Mouse (Mus musculus) urinary bladder, adult 2 months (tissue): ENCODE measurements around the gene Fsd2. TPM values are rescaled to one million over a fixed set of nuclear protein-coding genes. Genes with fewer than 3 reads are reported as not detected.

Experiments
- DNase-seq: peaks from one replicate; pipeline ENCODE4 v3.0.0; 2022; ENCODE audit warnings: low spot score
- polyA plus RNA-seq: library from polyadenylated mRNA; depleted of rRNA; stranded (reverse); fragments of >200 nt; gene quantifications from 2 replicates; pipeline ENCODE4 v1.2.3, GENCODE M21; 2012

The Fsd2 gene
- polyA plus RNA-seq, 1 experiment: 0.33 TPM

DNA sequence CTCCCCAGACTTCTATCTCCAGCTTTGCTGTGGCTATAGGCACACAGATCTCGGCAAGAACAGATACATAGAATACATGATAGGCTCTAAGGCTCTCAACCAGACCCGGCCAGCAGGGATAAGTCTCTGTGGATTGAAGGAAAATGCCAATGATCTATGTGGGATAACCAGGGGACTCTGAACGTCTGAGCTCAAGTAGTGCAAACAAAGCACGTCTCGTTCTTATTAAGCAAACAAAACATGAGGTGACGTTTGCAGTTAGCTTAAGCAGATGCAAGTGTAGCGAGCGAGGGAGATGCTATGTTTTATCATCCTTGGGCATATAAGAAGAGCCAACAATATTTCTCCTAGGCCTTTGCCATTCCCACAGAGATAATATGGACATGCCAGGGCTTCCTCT is 23.8 kb downstream of the Fsd2 start:
- DNase-seq: no peak

DNA sequence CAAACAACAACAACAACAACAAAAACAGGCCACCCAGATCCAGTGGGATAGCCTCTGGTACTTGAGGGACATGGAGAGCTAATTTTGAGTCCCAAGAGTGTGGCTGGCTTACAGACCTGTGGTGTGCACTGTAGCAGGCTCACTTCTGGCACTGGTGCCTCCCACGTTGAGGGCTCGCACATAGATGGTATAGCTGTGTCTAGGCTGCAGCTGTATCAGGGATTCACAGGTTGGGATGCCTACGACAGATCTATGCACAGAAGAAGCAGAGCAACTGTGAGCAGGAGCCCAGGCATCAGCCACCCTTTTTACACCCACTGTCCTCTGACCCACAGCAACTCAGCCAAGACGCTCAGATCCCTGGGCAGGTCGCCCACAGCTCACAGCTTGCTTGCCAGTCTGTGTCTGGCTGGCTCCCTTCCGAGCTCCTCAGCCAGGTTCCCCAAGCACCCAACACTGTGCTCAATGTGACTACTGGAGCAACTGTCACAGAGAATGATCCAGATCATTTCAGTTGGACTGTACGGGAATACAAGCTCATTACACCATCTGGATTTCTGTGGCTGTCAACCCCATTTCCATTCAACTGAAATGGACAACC is 24.7 kb downstream of the Fsd2 start:
- no peak for DNase-seq

DNA sequence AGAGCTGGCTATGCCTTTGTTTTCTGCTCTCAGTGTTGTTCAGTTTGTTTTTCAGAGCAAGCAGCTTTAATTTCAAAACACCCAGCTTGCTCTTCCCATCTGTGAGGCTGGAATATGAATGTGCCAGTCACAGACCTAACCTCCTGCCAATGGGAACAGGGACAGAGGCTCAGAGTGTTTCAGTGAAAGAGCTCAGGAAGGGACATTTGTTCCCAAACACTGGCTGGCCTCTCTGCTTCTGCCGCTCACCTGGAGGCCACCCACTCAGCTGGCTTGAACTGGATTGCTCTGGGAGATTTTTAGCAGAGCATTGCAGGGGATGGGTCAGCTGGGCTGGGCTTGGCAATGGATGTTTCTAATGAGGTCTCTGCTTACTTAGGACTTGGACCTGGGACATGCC is 25.7 kb downstream of the Fsd2 start:
- no peak for DNase-seq

DNA sequence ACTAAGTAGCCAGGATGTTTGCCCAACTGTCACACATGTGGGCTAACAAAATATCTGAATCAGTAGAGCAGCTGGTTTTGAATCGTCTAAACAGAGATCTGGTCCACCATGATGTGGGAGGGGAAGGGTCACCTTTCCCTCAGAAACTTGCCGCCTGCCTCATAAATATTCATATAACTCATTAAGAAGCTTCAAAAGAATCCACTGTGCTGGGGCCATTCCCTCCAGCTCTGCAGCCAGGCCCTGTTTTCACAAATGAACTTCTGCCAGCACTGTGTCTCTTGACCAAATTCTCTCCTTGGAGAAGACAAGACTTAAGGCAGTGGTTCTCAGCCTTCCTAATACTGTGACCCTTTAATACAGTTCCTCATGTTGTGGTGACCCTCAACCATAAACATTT is 27.2 kb downstream of the Fsd2 start:
- DNase-seq: no peak

DNA sequence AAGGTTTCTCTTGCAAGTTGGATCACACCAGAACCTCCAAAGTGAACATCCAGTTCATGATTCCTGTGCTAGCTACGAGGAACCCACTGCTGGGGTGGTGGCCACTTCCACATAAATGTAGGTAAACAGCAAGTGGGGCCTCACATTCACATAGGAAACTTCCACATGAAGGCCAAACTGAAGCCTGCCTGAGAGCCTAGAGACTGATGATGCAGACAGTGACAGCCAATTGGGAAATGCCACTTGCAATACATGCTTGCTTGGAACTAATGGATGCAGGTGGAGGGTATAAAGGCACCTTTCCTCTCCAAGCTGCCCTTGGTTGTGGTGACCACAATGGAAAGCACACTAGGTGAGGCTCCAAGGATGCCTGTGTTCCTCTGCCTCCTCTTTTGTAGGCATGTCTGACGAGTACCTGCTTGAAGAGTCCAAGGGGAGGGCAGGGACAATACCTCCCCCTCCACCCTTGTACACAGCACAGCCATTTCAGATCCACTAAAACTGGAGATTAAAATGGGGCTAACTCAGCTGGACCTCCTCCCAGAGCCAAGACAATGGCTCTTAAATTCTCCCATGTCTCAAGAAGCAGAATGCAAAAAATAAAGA is 28.6 kb downstream of the Fsd2 start:
- no peak for DNase-seq

DNA sequence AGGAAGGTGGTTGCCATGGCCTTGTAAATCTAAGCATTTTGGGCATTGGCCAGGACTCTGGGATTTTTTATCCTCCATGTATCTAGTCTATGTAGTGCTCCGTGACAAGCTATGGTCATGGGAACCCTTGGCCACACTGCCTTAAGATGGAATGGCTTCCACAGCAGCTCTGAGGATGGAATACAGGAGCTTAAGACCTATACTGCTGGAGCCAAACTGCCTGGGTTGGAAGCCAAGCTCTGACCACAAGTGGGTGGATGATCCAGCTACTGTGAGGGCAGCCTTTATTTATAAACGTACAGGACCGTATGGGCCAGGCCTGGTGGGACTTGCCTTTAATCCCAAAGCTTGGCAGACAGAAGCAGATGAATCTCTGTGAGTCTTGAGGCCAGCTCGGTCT is 30.3 kb downstream of the Fsd2 start:
- no peak for DNase-seq

DNA sequence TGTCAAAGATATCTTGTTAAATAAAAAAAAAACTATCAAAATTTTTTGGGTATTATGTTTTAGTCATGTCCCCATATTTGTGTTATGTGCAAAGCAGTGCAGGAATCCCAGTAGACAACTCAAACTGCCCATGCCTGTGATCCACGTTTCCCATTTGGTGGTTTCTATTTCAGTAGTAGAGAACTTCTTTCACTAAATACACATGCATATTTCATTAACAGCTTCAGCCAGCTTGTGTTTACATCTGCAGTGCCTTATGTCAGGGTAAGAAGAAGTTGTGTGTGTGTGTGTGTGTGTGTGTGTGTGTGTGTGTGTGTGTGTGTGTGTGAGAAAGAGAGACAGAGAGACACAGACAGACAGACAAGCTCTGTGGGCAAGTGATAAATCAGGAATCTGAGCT is 35.3 kb downstream of the Fsd2 start:
- no peak for DNase-seq

DNA sequence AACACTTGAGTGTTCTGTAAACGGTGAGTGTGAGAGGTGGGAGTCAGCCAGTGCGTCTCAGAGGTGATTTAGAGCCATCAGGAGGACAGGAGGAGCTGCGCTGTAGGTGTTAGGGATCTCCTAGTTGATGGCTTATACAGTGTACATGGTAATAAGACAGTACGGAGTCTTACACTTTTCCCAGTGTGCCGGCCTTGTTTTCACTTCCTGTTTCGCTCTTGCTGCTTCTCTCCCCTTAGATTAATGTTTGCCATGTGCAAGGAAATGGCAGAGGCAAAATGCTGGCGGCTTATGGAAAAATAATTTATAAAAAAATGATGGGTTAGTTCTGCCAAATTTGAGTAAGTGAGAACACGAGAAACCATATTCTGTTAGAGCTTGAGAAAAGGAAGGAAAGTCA is 37.8 kb downstream of the Fsd2 start:
- no peak for DNase-seq

DNA sequence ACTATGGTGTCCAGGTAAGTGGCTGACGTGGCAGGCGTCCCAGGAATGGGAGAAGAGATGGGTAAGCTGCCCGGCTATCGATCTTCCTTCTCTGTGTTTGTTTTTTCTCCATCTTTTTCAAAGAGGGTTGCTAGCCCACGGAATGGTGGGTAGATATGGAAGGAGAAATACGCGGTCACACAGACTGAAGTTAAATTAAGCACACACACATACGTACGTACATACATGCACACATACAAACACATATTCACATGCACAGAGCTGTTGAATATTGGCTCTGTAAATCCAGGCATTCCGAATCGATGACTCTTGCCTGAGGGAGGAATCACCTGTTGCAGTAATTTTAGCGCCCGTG is 43.1 kb downstream of the Fsd2 start:
- no peak for DNase-seq

DNA sequence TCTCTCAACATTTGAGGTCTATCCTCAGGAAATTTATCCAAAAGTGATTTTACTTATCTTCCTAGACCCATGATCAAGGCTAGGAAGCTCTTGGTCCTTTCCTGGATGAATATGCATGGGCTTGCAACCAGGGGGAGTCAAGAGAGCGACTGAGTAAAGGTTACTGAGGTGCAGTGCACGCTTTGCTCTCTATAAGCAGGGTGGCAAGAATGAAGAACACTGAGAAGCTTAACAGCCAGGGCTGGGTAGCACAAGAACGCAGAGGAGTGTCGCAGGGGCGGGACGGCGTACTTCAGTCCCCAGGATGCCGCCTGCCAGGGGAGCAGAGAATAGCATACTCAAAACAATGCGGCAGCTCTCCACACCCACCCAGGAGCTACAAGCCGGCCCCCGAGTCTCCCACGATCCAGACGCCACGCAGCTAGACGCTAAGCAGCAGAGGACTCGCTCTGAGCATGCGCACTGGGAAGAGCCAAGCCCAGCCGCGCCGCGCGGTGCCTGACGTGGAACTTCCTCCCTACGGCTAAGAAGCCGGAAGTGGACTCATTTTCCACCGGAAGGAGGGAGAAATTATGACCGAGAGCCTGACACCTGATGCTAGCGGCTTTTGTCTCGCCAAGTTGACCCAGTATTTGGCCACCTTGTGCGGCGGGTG is 43.6 kb downstream of the Fsd2 start:
- peak; percentile 71 for DNase-seq

DNA sequence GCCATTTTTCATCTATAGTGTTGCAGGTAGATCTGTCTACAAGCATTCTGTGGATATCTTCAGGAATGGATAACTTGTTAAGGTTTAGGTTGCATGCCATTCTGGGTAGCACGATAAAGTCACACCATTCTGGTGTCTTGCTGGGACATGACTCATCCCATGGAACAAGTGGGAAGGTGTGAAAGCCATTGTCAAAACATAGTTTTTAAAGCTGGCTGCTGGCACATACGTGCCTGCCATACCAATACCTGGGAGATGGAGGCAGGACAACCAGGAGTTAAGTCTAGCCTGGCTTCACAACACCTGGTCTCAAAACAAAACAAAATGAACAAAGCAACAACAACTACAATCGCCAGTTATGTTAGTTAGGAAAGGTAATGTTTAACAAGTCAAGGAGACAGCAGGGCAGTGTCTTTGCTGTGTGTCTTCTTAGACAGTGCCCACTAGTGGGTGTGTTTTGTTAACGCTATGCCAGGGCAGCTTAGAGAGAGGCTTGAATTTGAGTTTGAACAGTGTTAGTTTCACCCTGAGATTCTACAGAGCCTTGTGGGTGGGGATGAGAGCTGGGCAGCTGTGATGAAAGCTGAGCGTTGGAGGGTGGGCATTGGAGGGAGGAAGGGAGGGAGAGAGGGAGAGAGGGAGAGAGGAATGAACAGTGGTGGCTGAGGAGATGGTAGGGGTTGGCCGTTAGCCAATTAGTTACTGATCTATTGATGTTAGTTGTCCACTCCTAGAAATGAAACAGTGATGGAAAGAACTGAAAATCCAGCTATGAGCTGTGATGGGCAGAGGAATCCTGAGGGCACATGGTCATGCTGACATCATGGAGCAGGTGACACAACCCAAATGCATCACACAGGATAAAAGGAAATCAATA is 50.4 kb downstream of the Fsd2 start:
- DNase-seq: no peak

DNA sequence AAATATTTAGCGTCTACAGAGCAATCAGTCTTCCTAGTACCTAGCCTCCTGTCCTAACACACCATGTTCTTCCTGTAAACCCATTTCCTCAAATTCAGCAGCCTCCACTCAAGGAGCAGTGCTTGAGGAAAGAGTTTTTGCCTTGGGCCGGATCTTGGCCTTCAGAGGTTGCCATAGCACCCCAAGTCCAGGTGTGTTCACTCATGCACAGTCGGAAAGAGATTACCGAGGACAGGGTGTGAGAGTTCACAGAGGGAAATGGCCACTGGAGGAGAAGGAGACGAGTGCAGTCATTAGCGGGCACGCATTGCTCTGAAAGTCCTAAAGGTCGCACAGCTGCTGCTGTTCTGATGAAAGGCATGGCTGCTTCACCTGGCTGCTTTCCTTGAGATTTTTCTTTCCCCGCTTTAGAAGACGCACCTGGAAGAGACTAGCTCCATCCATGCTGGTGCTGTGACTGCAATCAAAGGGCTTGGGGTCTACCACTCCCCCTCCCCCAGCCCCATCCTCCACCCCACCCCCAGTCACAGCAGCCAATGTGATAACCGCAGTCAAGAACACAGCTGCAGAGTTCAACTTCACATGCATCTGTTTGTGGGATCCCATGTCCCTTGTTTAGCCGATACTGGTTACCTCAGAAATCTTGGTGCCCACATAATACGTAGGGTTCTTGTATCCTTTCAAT is 51.7 kb downstream of the Fsd2 start:
- DNase-seq: no peak

DNA sequence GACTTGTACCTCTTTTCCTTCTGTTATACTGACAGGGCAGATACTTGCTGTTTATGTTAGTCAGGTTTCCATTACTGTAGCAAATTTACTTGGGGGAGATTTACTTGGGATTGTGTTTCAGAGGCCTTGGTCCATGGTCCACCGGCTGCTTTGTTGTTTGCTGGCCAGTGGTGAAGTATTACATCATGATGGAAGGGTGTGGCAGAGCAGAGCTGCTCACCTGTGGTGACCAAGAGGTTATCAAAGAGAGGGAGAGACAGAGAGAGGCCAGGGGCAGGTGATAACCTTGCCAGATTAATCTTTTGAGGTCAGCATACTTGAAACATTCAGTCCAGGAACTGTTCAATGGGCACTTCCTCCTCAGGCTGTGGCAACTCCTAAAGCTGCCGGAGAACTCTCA is 65.7 kb downstream of the Fsd2 start:
- DNase-seq: no peak

DNA sequence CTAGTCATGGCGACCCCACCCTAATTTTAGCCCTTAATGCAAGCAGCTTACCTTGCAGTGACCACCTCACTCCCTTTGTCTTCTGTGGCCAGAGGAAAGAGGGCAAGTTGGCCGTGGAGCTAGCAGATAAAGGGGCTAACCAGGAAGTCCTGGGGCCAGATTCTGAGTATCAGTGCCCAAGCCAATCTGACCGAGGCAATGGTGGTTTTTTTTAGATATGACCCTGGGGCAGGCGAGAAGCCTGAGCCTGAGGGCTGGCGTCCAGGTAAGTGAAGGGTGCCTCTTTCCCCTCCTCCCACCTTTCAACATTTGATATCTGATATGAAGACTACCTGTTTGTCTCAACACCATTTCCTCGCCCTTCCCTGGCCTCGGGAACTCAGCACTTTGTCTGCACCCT is 68.6 kb downstream of the Fsd2 start, which contains the start of gene BC048679:
Gene BC048679 (minus strand): TSS at position 101 of the 400 bp plus-strand sequence.
- DNase-seq: no peak

DNA sequence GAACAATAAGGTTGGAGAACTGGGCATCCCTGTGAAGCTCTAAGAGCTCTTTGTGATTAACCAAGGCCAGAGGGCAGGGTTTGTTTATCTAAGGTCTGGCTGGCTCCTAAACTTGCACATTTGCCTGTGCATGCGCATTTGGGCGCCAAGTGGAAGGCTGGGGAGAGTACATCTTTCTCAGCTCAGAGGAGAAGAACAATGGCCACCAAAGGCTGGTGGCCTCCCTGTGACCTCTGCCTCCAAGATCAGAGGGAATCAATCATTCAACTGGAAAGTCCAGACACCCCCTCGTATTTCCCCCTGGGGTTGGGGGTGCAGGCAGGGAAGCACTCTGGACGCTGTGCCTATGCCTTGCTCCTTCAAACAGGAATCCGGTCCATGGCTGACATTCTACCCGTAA is 69.6 kb downstream of the Fsd2 start:
- DNase-seq: no peak

DNA sequence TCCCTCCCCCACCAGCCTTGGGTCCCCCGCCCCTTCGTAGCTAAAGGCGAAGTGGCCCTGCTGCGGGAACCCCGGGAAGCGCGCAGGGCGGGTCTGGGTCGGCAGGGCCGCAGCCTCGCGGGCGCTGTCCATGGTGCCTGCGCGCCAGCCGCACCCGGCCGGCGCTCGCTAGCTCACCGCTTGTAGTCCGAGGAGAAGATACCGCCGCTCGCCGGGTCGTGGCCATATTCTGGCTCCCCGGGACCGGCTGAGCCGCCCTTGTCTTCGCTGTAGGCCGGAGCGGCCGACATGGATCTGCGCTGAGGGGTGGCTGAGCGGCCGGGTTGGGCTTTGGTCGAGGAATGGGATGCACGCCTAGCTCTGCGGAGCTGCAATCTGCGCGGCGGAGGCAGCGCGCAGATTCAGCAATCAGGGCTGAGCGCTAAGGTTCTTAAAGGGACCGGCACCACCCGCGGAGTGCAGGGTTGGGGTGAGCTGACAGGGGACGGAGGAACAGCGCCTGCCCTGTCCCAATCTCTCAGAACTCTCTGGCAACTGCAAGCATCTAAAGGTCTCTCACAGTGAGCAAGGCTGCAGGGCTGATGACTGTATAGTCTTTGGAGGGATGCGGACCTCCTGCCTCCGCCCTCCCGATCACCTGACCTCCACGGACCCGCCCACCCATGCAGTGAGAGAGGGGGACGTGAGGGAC is 73.3 kb downstream of the Fsd2 start, which contains the start of gene Ap3b2:
Gene Ap3b2 (minus strand): TSS at position 595 of the 691 bp plus-strand sequence.
- DNase-seq: peak; percentile 60

DNA sequence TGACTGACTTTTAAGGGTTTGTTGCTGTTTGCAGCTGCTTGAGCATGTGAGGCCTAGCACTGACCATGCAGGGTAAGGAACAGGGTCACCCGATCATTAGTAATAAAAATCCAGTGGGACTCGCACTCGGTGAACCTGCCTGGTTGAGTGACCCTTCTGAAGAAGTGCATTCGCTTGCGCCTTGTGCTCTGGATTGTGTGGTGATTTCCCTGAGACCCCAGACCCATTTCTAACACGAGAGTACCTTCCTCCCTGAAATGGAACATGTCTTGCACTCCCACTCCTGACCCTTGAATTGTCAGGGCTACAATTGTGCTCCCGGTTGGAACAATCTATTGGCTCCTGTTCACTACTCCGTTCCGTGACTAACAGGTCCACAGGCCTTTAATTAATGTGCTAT is 74.1 kb downstream of the Fsd2 start:
- DNase-seq: no peak

DNA sequence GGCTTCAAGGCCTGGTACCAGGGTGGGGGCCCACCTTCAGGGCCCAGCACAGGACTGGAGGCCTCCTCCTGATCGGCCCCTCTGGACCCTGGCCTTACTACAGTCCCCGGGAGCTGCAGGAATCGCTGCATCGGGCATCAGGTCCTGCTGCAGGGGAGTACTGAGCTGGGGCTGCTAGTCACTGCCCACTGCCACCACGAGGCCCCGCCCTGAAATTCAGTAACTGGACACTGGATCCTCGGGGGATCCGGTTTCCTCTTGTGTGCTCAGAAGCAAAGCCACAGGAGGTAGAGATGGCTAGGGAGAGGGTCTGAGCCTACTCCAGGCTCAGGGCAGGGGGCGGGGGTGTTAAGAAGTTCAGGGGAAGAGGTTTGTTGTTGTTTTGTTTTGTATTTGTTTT is 77.1 kb downstream of the Fsd2 start:
- no peak for DNase-seq
